Mouse (Mus musculus) limb, embryonic 14.5 days (tissue): ENCODE data around the gene Spn. TPM values are rescaled to one million over a fixed set of nuclear protein-coding genes. Genes with fewer than 3 reads are reported as not detected.

Experiments
- ATAC-seq: fragments of 200-750 bp; cut with Nextera tagmentation; 2 replicates; pipeline ENCODE4 v1.8.0; 2017; ENCODE audit warnings: low read depth, moderate number of reproducible peaks, moderate TSS enrichment; ENCODE audit not compliant: low FRiP score
- DNase-seq: peaks from one replicate; pipeline ENCODE4 v3.0.0-alpha.2; 2015; ENCODE audit warnings: low spot score
- H3K27ac ChIP-seq: fragments of 300-500 bp; sonication (generic); replicated peaks from 2 replicates; pipeline ENCODE4 v1.5.1; 2014; ENCODE audit warnings: low read depth, mild to moderate bottlenecking, low read length, moderate library complexity, mixed read lengths
- H3K27me3 ChIP-seq: fragments of 300-500 bp; sonication (generic); 2 replicates; pipeline ENCODE4 v1.6.1; 2014; ENCODE audit warnings: low read length, mixed read lengths; ENCODE audit not compliant: control insufficient read depth, insufficient read depth
- H3K36me3 ChIP-seq: fragments of 300-500 bp; sonication (generic); 2 replicates; pipeline ENCODE4 v1.6.1; 2014; ENCODE audit warnings: mild to moderate bottlenecking, low read length, moderate library complexity, mixed read lengths; ENCODE audit not compliant: control insufficient read depth, insufficient read depth
- H3K4me1 ChIP-seq: fragments of 300-500 bp; sonication (generic); 2 replicates; pipeline ENCODE4 v1.6.1; 2014; ENCODE audit warnings: antibody characterized with exemption, low read length, mixed read lengths; ENCODE audit not compliant: control insufficient read depth, insufficient read depth
- H3K4me2 ChIP-seq: fragments of 300-500 bp; sonication (generic); replicated peaks from 2 replicates; pipeline ENCODE4 v1.6.1; 2014; ENCODE audit warnings: low read depth, mild to moderate bottlenecking, low read length, moderate library complexity; ENCODE audit not compliant: severe bottlenecking
- H3K4me3 ChIP-seq: fragments of 300-500 bp; sonication (generic); replicated peaks from 2 replicates; pipeline ENCODE4 v1.5.1; 2014; ENCODE audit warnings: low read length
- H3K9ac ChIP-seq: fragments of 300-500 bp; sonication (generic); 2 replicates; pipeline ENCODE4 v1.6.1; 2014; ENCODE audit warnings: mild to moderate bottlenecking, low read depth, low read length, moderate library complexity; ENCODE audit not compliant: severe bottlenecking
- H3K9me3 ChIP-seq: fragments of 300-500 bp; sonication (generic); 2 replicates; pipeline ENCODE4 v1.6.1; 2016; ENCODE audit warnings: low read length; ENCODE audit not compliant: control insufficient read depth
- POLR2A ChIP-seq: fragments of 200-500 bp; IDR thresholded peaks from 2 replicates; pipeline ENCODE4 v1.8.0; 2012; ENCODE audit warnings: inconsistent platforms, mild to moderate bottlenecking, moderate library complexity, borderline replicate concordance; ENCODE audit not compliant: insufficient read depth, insufficient read length; ENCODE audit errors: extremely low read depth
- WGBS: fragments of 180-500 bp; shearing (Covaris S2); extraction: QIAGEN DNeasy Blood & Tissue Kit; methylation state at CpG from one replicate; pipeline ENCODE4 v1.1.7; 2014; 5-methylcytosine and 5-hydroxymethylcytosine counted together
- polyA plus RNA-seq, 2 experiments: library from polyadenylated mRNA; depleted of rRNA in 1 of 2; stranded (reverse) in 1 of 2; unstranded in 1 of 2; fragments of >200 nt; fragmentation: Nextera tagmentation in 1 of 2; extraction: Ambion mirVana in 1 of 2; gene quantifications; 2 replicates each; pipeline versions ENCODE4 v1.2.1 to v1.2.3; 2012 to 2014

The Spn gene
- polyA plus RNA-seq, 2 experiments = 0.37 to 0.73 TPM

DNA sequence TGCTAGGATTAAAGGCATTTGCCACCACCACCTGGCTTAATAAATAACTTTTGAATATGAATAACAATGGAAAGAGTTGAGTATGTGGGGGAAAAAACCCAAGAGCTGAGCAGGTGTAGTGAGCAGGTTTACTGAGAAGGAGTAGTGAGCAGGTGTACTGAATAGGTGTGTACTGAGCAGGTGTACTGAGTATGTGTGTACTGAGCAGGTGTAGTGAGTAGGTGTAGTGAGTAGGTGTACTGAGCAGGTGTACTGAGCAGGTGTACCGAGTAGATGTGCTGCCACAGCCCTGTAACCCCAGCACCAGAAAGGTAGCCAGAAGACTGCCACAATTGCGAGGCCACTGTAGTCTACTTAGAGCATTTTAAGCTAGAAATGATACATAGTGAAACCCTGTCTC is 52.8 kb downstream of the Spn start:
- Histone ChIP-seq H3K9me3 (no peaks in the 10 kb centered on the region), H3K36me3 (no peaks in the 10 kb centered on the region), H3K9ac (no peak overlapping the region), H3K4me2 (no peak overlapping the region), H3K27me3 (no peaks in the 10 kb centered on the region), H3K4me3 (no peak overlapping the region), H3K4me1 (no peaks in the 10 kb centered on the region), H3K27ac (no peak overlapping the region)
- 79% methylated on average over 2 of the region's 2 CpGs for WGBS
- ATAC-seq (no peak), DNase-seq (no peak)
- no peak for TF ChIP-seq POLR2A

DNA sequence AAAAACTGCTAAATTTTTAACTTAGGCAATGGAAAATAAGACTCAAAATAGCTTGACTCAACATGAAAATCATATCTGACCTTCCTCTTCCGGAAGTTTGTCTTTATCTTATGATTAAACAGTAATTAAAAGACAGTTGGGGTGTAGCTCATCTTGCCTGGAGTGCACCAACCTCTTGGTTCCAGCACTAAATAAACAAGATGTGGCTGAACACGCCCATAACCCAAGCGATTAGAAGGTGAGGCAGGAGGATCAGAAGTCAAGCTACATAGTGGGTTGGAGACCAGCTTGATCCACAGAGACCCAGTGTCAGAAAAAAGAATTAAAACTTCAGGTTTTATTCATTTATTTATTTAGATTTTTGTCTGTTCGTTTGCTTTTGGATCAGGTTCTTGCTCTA is 53.9 kb downstream of the Spn start:
- Histone ChIP-seq H3K27ac (no peak overlapping the region), H3K4me3 (no peak overlapping the region), H3K4me1 (no peaks in the 10 kb centered on the region), H3K4me2 (no peak overlapping the region), H3K9ac (no peak overlapping the region), H3K9me3 (no peaks in the 10 kb centered on the region), H3K27me3 (no peaks in the 10 kb centered on the region), H3K36me3 (no peaks in the 10 kb centered on the region)
- no peak for TF ChIP-seq POLR2A
- DNase-seq (no peak), ATAC-seq (no peak)
- WGBS = 83% methylated on average over 4 of the region's 4 CpGs

DNA sequence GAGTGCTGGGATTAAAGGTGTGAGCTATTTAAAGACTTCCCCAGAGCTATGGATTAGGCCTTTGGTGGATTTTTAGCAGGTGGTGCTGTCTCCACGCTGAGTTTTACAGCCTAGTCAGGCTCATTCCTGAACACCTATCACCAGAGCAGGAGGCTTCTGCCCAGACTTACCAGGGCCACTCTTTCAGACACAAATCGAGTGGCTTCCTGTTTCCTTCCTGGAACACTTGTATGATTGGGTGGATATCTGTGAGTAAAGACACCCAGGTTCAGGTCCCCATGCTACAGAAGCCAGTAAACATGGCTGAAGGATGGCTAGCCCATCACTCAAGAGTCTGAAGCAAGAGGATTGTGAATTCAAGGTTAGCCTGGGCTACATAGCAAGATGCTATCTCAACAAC is 54.6 kb downstream of the Spn start:
- TF ChIP-seq POLR2A = no peak
- 43% methylated on average over 2 of the region's 2 CpGs for WGBS
- no peaks in the 10 kb centered on the region for H3K27me3 ChIP-seq
- H3K9ac ChIP-seq = no peak overlapping the region
- ATAC-seq (no peak), DNase-seq (no peak)
- H3K4me1 ChIP-seq = no peaks in the 10 kb centered on the region
- no peak overlapping the region for H3K4me3 ChIP-seq
- no peak overlapping the region for H3K4me2 ChIP-seq
- H3K36me3 ChIP-seq = no peaks in the 10 kb centered on the region
- no peak overlapping the region for H3K27ac ChIP-seq
- no peaks in the 10 kb centered on the region for H3K9me3 ChIP-seq

DNA sequence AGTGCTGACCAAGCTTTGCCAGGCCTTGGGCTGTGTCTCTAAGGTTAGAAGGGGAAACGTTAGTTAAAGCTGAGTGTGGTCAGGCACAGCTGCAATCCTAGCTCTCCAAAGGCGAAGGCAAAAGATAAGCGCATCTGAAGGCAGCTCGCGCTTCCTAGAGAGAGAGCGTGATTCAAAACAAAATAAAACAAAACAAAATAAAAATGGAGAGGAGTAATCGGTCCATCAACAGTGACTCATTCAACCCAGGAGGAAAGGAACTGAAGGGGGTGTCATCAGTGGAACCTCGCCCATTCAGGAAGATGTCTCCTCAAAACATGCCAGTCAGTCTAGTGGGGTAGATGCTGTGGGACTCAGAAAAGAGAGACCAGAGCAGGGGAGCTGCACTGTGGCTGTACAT is 55.4 kb downstream of the Spn start:
- TF ChIP-seq POLR2A = no peak
- no peak for DNase-seq
- WGBS = 81% methylated on average over 8 of the region's 8 CpGs
- no peak overlapping the region for H3K4me2 ChIP-seq
- H3K9ac ChIP-seq = no peak overlapping the region
- no peak overlapping the region for H3K27ac ChIP-seq
- ATAC-seq = no peak
- H3K9me3 ChIP-seq = no peaks in the 10 kb centered on the region
- no peak overlapping the region for H3K4me3 ChIP-seq
- no peaks in the 10 kb centered on the region for H3K27me3 ChIP-seq
- H3K4me1 ChIP-seq = no peaks in the 10 kb centered on the region
- no peaks in the 10 kb centered on the region for H3K36me3 ChIP-seq

Other genes with a start within 250 kb of the Spn start
- 33.2 and 41.6 TPM in 2 replicates for gene Tmem219, start 214.9 kb downstream of the Spn start, polyA plus RNA-seq (2012; rRNA removed)
- 31.0 and 33.8 TPM in 2 replicates for gene Tmem219, start 214.9 kb downstream of the Spn start, polyA plus RNA-seq (2014; fragmentation: Nextera tagmentation; extraction: Ambion mirVana)
- gene Kctd13, start 208.9 kb downstream of the Spn start, polyA plus RNA-seq (2012; rRNA removed) = 21.4 and 24.4 TPM in 2 replicates
- 14.2 and 16.6 TPM in 2 replicates for gene Kctd13, start 208.9 kb downstream of the Spn start, polyA plus RNA-seq (2014; fragmentation: Nextera tagmentation; extraction: Ambion mirVana)
- 0.26 and 1.4 TPM in 2 replicates for gene Asphd1, start 188.2 kb downstream of the Spn start, polyA plus RNA-seq (2012; rRNA removed)
- 0.12 and 0.15 TPM in 2 replicates for gene Asphd1, start 188.2 kb downstream of the Spn start, polyA plus RNA-seq (2014; fragmentation: Nextera tagmentation; extraction: Ambion mirVana)
- gene Sez6l2, start 187.3 kb downstream of the Spn start, polyA plus RNA-seq (2012; rRNA removed) = 2.5 and 3.2 TPM in 2 replicates
- 0.90 and 1.6 TPM in 2 replicates for gene Sez6l2, start 187.3 kb downstream of the Spn start, polyA plus RNA-seq (2014; fragmentation: Nextera tagmentation; extraction: Ambion mirVana)
- gene Cdipt, start 161.9 kb downstream of the Spn start, polyA plus RNA-seq (2012; rRNA removed) = 123 and 172 TPM in 2 replicates
- gene Cdipt, start 161.9 kb downstream of the Spn start, polyA plus RNA-seq (2014; fragmentation: Nextera tagmentation; extraction: Ambion mirVana) = 84.8 and 94.0 TPM in 2 replicates
- 1.5 and 1.9 TPM in 2 replicates for gene Cdiptos, start 161.7 kb downstream of the Spn start, polyA plus RNA-seq (2012; rRNA removed)
- 0.83 and 1.2 TPM in 2 replicates for gene Cdiptos, start 161.7 kb downstream of the Spn start, polyA plus RNA-seq (2014; fragmentation: Nextera tagmentation; extraction: Ambion mirVana)
- gene Mvp, start 123.2 kb downstream of the Spn start, polyA plus RNA-seq (2012; rRNA removed) = 7.9 and 8.0 TPM in 2 replicates
- gene Mvp, start 123.2 kb downstream of the Spn start, polyA plus RNA-seq (2014; fragmentation: Nextera tagmentation; extraction: Ambion mirVana) = 7.3 and 7.9 TPM in 2 replicates
- 3.2 and 4.3 TPM in 2 replicates for gene Pagr1b, start 121.3 kb downstream of the Spn start, polyA plus RNA-seq (2012; rRNA removed)
- gene Pagr1b, start 121.3 kb downstream of the Spn start, polyA plus RNA-seq (2014; fragmentation: Nextera tagmentation; extraction: Ambion mirVana) = 0.61 TPM in 1 of 2 replicates, not detected in the other
- 27.0 and 31.9 TPM in 2 replicates for gene Pagr1a, start 120.5 kb downstream of the Spn start, polyA plus RNA-seq (2012; rRNA removed)
- 47.6 and 63.6 TPM in 2 replicates for gene Pagr1a, start 120.5 kb downstream of the Spn start, polyA plus RNA-seq (2014; fragmentation: Nextera tagmentation; extraction: Ambion mirVana)
- gene Gm42742, start 116.7 kb downstream of the Spn start, polyA plus RNA-seq (2012; rRNA removed) = 111 and 143 TPM in 2 replicates
- gene Gm42742, start 116.7 kb downstream of the Spn start, polyA plus RNA-seq (2014; fragmentation: Nextera tagmentation; extraction: Ambion mirVana) = 26.8 and 37.7 TPM in 2 replicates
- gene Prrt2, start 116.6 kb downstream of the Spn start, polyA plus RNA-seq (2012; rRNA removed) = 74.6 and 130 TPM in 2 replicates
- 21.2 and 21.3 TPM in 2 replicates for gene Prrt2, start 116.6 kb downstream of the Spn start, polyA plus RNA-seq (2014; fragmentation: Nextera tagmentation; extraction: Ambion mirVana)
- gene Maz, start 110.8 kb downstream of the Spn start, polyA plus RNA-seq (2012; rRNA removed) = 298 and 365 TPM in 2 replicates
- gene Maz, start 110.8 kb downstream of the Spn start, polyA plus RNA-seq (2014; fragmentation: Nextera tagmentation; extraction: Ambion mirVana) = 66.7 and 81.4 TPM in 2 replicates
- gene Kif22, start 95.4 kb downstream of the Spn start, polyA plus RNA-seq (2012; rRNA removed) = 57.4 and 68.4 TPM in 2 replicates
- 87.2 and 92.8 TPM in 2 replicates for gene Kif22, start 95.4 kb downstream of the Spn start, polyA plus RNA-seq (2014; fragmentation: Nextera tagmentation; extraction: Ambion mirVana)
- 0.45 TPM in 1 of 2 replicates, not detected in the other for gene Zg16, start 50.5 kb downstream of the Spn start, polyA plus RNA-seq (2012; rRNA removed)
- gene Zg16, start 50.5 kb downstream of the Spn start, polyA plus RNA-seq (2014; fragmentation: Nextera tagmentation; extraction: Ambion mirVana) = not detected in 2 replicates
- gene AI467606, start 46.5 kb downstream of the Spn start, polyA plus RNA-seq (2012; rRNA removed) = 5.6 and 7.1 TPM in 2 replicates
- 4.9 and 5.3 TPM in 2 replicates for gene AI467606, start 46.5 kb downstream of the Spn start, polyA plus RNA-seq (2014; fragmentation: Nextera tagmentation; extraction: Ambion mirVana)
- gene Qprt, start 15.6 kb downstream of the Spn start, polyA plus RNA-seq (2012; rRNA removed) = 6.0 and 6.5 TPM in 2 replicates
- 3.9 and 4.3 TPM in 2 replicates for gene Qprt, start 15.6 kb downstream of the Spn start, polyA plus RNA-seq (2014; fragmentation: Nextera tagmentation; extraction: Ambion mirVana)
- gene Cd2bp2, start 58.2 kb upstream of the Spn start, polyA plus RNA-seq (2012; rRNA removed) = 84.2 and 110 TPM in 2 replicates
- gene Cd2bp2, start 58.2 kb upstream of the Spn start, polyA plus RNA-seq (2014; fragmentation: Nextera tagmentation; extraction: Ambion mirVana) = 54.2 and 61.0 TPM in 2 replicates
- gene Tbc1d10b, start 70.6 kb upstream of the Spn start, polyA plus RNA-seq (2012; rRNA removed) = 40.8 and 46.8 TPM in 2 replicates
- 27.1 and 29.3 TPM in 2 replicates for gene Tbc1d10b, start 70.6 kb upstream of the Spn start, polyA plus RNA-seq (2014; fragmentation: Nextera tagmentation; extraction: Ambion mirVana)
- gene Mylpf, start 71.1 kb upstream of the Spn start, polyA plus RNA-seq (2012; rRNA removed) = 555 and 1,104 TPM in 2 replicates
- gene Mylpf, start 71.1 kb upstream of the Spn start, polyA plus RNA-seq (2014; fragmentation: Nextera tagmentation; extraction: Ambion mirVana) = 413 and 609 TPM in 2 replicates
- 22.5 and 24.9 TPM in 2 replicates for gene Zfp553, start 95.2 kb upstream of the Spn start, polyA plus RNA-seq (2012; rRNA removed)
- gene Zfp553, start 95.2 kb upstream of the Spn start, polyA plus RNA-seq (2014; fragmentation: Nextera tagmentation; extraction: Ambion mirVana) = 19.4 and 20.1 TPM in 2 replicates
- gene Sept1, start 95.3 kb upstream of the Spn start, polyA plus RNA-seq (2012; rRNA removed) = 14.9 and 22.2 TPM in 2 replicates
- gene Sept1, start 95.3 kb upstream of the Spn start, polyA plus RNA-seq (2014; fragmentation: Nextera tagmentation; extraction: Ambion mirVana) = 15.3 and 18.6 TPM in 2 replicates
- gene Zfp771, start 106.5 kb upstream of the Spn start, polyA plus RNA-seq (2012; rRNA removed) = 115 and 161 TPM in 2 replicates
- gene Zfp771, start 106.5 kb upstream of the Spn start, polyA plus RNA-seq (2014; fragmentation: Nextera tagmentation; extraction: Ambion mirVana) = 66.2 and 71.2 TPM in 2 replicates
- 100 and 120 TPM in 2 replicates for gene Dctpp1, start 122.9 kb upstream of the Spn start, polyA plus RNA-seq (2012; rRNA removed)
- 169 and 177 TPM in 2 replicates for gene Dctpp1, start 122.9 kb upstream of the Spn start, polyA plus RNA-seq (2014; fragmentation: Nextera tagmentation; extraction: Ambion mirVana)
- 22.2 and 24.3 TPM in 2 replicates for gene Sephs2, start 136.2 kb upstream of the Spn start, polyA plus RNA-seq (2012; rRNA removed)
- 74.7 and 79.3 TPM in 2 replicates for gene Sephs2, start 136.2 kb upstream of the Spn start, polyA plus RNA-seq (2014; fragmentation: Nextera tagmentation; extraction: Ambion mirVana)
- gene Itgal, start 158.4 kb upstream of the Spn start, polyA plus RNA-seq (2012; rRNA removed) = 1.5 and 2.0 TPM in 2 replicates
- 0.88 and 1.2 TPM in 2 replicates for gene Itgal, start 158.4 kb upstream of the Spn start, polyA plus RNA-seq (2014; fragmentation: Nextera tagmentation; extraction: Ambion mirVana)
- gene Zfp768, start 207.8 kb upstream of the Spn start, polyA plus RNA-seq (2012; rRNA removed) = 38.4 and 51.9 TPM in 2 replicates
- 5.5 and 5.9 TPM in 2 replicates for gene Zfp768, start 207.8 kb upstream of the Spn start, polyA plus RNA-seq (2014; fragmentation: Nextera tagmentation; extraction: Ambion mirVana)
- gene Zfp747, start 238.2 kb upstream of the Spn start, polyA plus RNA-seq (2012; rRNA removed) = 7.3 and 8.0 TPM in 2 replicates
- 7.0 and 7.2 TPM in 2 replicates for gene Zfp747, start 238.2 kb upstream of the Spn start, polyA plus RNA-seq (2014; fragmentation: Nextera tagmentation; extraction: Ambion mirVana)
- 3.5 and 3.9 TPM in 2 replicates for gene 9130019O22Rik, start 249.3 kb upstream of the Spn start, polyA plus RNA-seq (2012; rRNA removed)
- 4.5 and 6.4 TPM in 2 replicates for gene 9130019O22Rik, start 249.3 kb upstream of the Spn start, polyA plus RNA-seq (2014; fragmentation: Nextera tagmentation; extraction: Ambion mirVana)